Mouse (Mus musculus) embryonic fibroblast, embryonic 13.5 days (primary cell): Measurements from ENCODE around the gene Maml2.

Experiments
- CTCF ChIP-seq: IDR thresholded peaks from 2 replicates; pipeline ENCODE4 v1.5.1; 2011; ENCODE audit warnings: mild to moderate bottlenecking, control low read depth, low read length, moderate library complexity, borderline replicate concordance; ENCODE audit not compliant: insufficient read depth
- POLR2A ChIP-seq: IDR thresholded peaks from 2 replicates; pipeline ENCODE4 v1.6.1; 2011; ENCODE audit warnings: low read depth, mild to moderate bottlenecking, control low read depth, low read length, moderate library complexity

DNA sequence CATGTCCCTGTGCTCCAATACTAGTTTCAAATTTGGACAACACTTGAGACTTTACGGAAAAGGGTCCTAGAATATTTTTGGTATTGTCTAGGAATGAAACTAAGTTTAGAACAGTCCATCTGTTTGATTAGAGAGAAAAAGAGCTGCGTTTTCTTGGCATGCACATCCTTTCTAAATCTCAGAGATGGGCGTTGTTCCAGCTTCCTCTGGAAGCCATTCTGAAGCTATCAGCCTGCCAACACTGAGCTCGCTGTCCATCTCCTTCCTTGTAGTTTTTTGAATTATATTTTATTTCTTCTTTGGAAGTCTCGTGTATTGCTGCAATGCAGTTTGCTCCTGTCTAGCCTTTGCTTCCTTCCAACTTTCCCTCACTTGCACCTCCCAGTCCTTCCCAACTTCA lies 396.5 kb downstream of the Maml2 start:
- TF ChIP-seq CTCF (no peak), POLR2A (no peak)
